Mouse (Mus musculus): ENCODE measurements at regions not wholly inside any gene's neighbourhood (a gene's known extent, or its start where the extent isn't known, plus 50 kb on each side); places are given as distances from the start of the nearest gene placed in this dataset.

DNA sequence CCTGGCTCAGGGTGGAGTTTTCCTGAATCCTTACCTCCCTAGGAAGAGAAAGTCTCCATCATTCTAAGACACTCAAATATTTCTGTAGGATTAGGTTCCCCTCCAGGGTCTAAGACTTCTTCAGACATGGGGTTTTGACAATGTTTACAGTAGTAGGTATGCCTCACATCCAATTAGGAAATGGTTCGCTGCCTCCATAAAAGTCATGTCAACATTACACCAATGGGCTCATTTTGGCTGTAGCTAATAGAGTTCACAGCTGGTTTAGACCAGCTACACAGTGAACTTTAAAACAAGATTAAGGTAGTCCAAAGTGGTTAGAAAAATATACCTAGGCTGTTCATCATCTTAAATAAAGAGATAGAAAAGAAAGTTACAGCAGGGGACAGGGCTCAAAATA lies 113.3 kb downstream of the Car2 start:
- no peak overlapping the region for H3K4me3 ChIP-seq (ENCODE audit: low read depth, low read length)
- no peaks in the 10 kb centered on the region for H3K27me3 ChIP-seq (ENCODE audit: control insufficient read depth, insufficient read depth, low read length)
- ATAC-seq (ENCODE audit: insufficient number of reproducible peaks, low FRiP score, low TSS enrichment, low read depth) (no peak), DNase-seq (ENCODE audit: low spot score) (no peak)
- H3K9me3 ChIP-seq (ENCODE audit: control insufficient read depth, low read length) = no peaks in the 10 kb centered on the region
- H3K4me2 ChIP-seq (ENCODE audit: low read depth, severe bottlenecking) = no peak overlapping the region
- H3K4me1 ChIP-seq (ENCODE audit: control insufficient read depth, insufficient read depth, low read length) = no peaks in the 10 kb centered on the region
- H3K9ac ChIP-seq (ENCODE audit: low read length) = no peak overlapping the region
- WGBS = 93% methylated on average over 1 of the region's 1 CpGs
- no peaks in the 10 kb centered on the region for H3K36me3 ChIP-seq (ENCODE audit: control insufficient read depth, insufficient read depth, low read length)
- H3K27ac ChIP-seq (replicated peaks; ENCODE audit: low read depth, low read length) = no peak overlapping the region

DNA sequence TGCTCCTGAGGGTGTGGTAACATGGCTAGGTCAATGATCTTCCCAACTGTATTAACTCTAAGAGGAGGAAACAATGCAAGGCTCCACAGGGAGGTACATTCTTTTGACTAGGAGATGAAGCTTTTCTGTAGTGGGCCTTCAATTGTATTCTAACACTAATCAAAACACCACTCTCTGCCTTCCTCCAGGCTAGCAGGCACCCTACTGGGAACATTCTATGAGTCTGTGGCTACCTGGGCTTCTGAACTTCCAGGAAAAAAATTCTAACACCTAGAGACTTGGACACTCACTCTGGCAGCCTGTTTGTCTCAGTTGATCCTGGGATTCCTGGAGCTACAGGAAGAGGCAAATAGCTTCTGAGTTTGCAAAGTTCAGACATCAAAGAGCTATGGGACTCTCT lies 113.8 kb downstream of the Car2 start:
- Histone ChIP-seq H3K9ac (ENCODE audit: low read length) (no peak overlapping the region), H3K36me3 (ENCODE audit: control insufficient read depth, insufficient read depth, low read length) (no peaks in the 10 kb centered on the region), H3K4me1 (ENCODE audit: control insufficient read depth, insufficient read depth, low read length) (no peaks in the 10 kb centered on the region), H3K4me2 (ENCODE audit: low read depth, severe bottlenecking) (no peak overlapping the region), H3K27ac (replicated peaks; ENCODE audit: low read depth, low read length) (no peak overlapping the region), H3K9me3 (ENCODE audit: control insufficient read depth, low read length) (no peaks in the 10 kb centered on the region), H3K4me3 (ENCODE audit: low read depth, low read length) (no peak overlapping the region), H3K27me3 (ENCODE audit: control insufficient read depth, insufficient read depth, low read length) (no peaks in the 10 kb centered on the region)
- DNase-seq (ENCODE audit: low spot score) (no peak), ATAC-seq (ENCODE audit: insufficient number of reproducible peaks, low FRiP score, low TSS enrichment, low read depth) (no peak)

DNA sequence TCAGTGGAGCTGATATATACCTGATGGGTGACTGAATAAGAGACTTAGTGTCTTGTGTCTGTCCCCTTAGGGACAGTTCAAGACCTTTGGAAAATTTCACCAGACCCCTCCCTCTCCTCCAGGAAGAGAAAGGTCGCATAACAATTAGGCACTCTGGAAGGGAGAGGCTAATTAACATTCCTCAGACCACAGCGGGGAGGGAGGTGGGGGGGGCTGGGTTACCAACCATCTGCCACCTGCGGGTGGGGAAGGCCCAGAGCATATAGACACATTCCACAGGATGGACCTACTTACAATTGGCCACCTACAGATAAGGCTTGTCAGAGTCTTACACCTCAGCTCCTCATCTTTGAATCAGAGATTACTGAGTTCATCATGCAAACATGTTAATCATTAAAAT lies 114.6 kb downstream of the Car2 start:
- no peak overlapping the region for H3K4me3 ChIP-seq (ENCODE audit: low read depth, low read length)

DNA sequence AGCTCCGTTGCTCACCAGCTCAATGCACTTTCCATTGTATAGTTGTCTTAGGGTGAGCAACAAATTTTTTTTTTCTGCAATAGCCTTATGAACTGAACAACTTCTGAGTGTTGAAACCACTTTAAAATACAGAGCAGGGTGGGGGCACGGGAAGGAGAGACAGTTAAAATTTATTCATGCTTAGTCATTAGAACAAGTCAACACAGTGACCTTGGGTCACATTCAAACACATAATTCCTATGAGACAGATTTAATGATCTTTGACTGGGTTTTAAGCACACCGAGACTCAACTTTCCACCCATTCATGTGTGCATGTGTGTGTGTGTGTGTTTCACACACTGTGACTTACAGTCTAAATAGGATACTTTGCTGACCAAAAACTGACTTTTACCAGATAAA lies 121.7 kb downstream of the Car2 start:
- H3K9me3 ChIP-seq (ENCODE audit: control insufficient read depth, low read length) = no peaks in the 10 kb centered on the region
- H3K4me2 ChIP-seq (ENCODE audit: low read depth, severe bottlenecking) = no peak overlapping the region
- 57% methylated on average over 3 of the region's 3 CpGs for WGBS
- H3K36me3 ChIP-seq (ENCODE audit: control insufficient read depth, insufficient read depth, low read length) = no peaks in the 10 kb centered on the region
- ATAC-seq (ENCODE audit: insufficient number of reproducible peaks, low FRiP score, low TSS enrichment, low read depth) (no peak), DNase-seq (ENCODE audit: low spot score) (no peak)
- H3K4me3 ChIP-seq (ENCODE audit: low read depth, low read length) = no peak overlapping the region
- H3K9ac ChIP-seq (ENCODE audit: low read length) = no peak overlapping the region
- no peaks in the 10 kb centered on the region for H3K27me3 ChIP-seq (ENCODE audit: control insufficient read depth, insufficient read depth, low read length)
- H3K27ac ChIP-seq (replicated peaks; ENCODE audit: low read depth, low read length) = no peak overlapping the region
- H3K4me1 ChIP-seq (ENCODE audit: control insufficient read depth, insufficient read depth, low read length) = no peaks in the 10 kb centered on the region

More for the DNA sequence above, 114.6 kb downstream of the Car2 start:
- Histone ChIP-seq H3K4me1 (ENCODE audit: control insufficient read depth, insufficient read depth, low read length) (no peaks in the 10 kb centered on the region), H3K27ac (replicated peaks; ENCODE audit: low read depth, low read length) (no peak overlapping the region), H3K4me2 (ENCODE audit: low read depth, severe bottlenecking) (no peak overlapping the region), H3K9me3 (ENCODE audit: control insufficient read depth, low read length) (no peaks in the 10 kb centered on the region), H3K27me3 (ENCODE audit: control insufficient read depth, insufficient read depth, low read length) (no peaks in the 10 kb centered on the region), H3K9ac (ENCODE audit: low read length) (no peak overlapping the region), H3K36me3 (ENCODE audit: control insufficient read depth, insufficient read depth, low read length) (no peaks in the 10 kb centered on the region)
- DNase-seq (ENCODE audit: low spot score) = no peak
- WGBS = 6% methylated on average over 3 of the region's 3 CpGs
- ATAC-seq (ENCODE audit: insufficient number of reproducible peaks, low FRiP score, low TSS enrichment, low read depth) = no peak

DNA sequence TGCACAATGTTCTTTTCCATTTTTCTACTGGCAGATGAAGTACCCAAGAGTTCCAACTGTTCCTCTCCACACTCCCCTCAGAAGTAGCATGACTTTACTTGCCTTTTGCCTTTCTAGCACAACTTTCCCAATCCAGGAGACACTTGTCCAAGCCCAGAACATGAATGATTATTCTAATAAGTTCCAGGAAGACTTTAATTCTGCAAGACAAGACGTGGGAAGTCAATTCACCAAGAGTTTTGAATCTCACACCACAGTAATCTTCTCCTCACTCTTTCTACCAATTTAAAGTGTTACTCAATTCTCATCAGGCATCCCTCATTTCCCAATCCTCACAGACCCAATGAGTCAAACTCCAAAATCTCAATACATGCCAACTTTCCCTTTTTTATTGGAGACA lies 122.4 kb downstream of the Car2 start:
- Histone ChIP-seq H3K4me3 (ENCODE audit: low read depth, low read length) (no peak overlapping the region), H3K27ac (replicated peaks; ENCODE audit: low read depth, low read length) (no peak overlapping the region), H3K9me3 (ENCODE audit: control insufficient read depth, low read length) (no peaks in the 10 kb centered on the region), H3K4me2 (ENCODE audit: low read depth, severe bottlenecking) (no peak overlapping the region), H3K36me3 (ENCODE audit: control insufficient read depth, insufficient read depth, low read length) (no peaks in the 10 kb centered on the region), H3K9ac (ENCODE audit: low read length) (no peak overlapping the region), H3K27me3 (ENCODE audit: control insufficient read depth, insufficient read depth, low read length) (no peaks in the 10 kb centered on the region), H3K4me1 (ENCODE audit: control insufficient read depth, insufficient read depth, low read length) (no peaks in the 10 kb centered on the region)
- DNase-seq (ENCODE audit: low spot score) (no peak), ATAC-seq (ENCODE audit: insufficient number of reproducible peaks, low FRiP score, low TSS enrichment, low read depth) (no peak)
- WGBS = 57% methylated on average over 1 of the region's 1 CpGs

DNA sequence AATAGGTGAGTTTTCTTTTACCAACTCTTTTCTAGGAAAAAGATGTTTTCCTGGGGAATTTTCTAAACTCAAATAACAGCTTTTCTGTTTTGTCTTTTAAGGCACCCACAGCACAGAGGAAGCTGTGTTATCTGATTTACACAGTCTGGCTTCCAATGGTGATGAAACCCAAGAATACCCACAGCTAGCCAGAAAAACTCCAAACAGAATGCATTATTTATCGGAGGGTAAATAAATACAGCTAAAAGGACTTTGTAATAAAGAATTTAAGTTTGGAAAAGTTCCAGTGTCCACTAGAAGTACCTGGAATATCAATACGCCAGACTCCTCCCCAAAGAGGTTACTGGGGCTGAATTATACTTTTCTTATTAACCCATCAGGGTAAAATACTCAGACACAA lies 123.7 kb downstream of the Car2 start:
- Histone ChIP-seq H3K27ac (replicated peaks; ENCODE audit: low read depth, low read length) (no peak overlapping the region), H3K4me1 (ENCODE audit: control insufficient read depth, insufficient read depth, low read length) (no peaks in the 10 kb centered on the region)
- WGBS = 88% methylated on average over 2 of the region's 2 CpGs

DNA sequence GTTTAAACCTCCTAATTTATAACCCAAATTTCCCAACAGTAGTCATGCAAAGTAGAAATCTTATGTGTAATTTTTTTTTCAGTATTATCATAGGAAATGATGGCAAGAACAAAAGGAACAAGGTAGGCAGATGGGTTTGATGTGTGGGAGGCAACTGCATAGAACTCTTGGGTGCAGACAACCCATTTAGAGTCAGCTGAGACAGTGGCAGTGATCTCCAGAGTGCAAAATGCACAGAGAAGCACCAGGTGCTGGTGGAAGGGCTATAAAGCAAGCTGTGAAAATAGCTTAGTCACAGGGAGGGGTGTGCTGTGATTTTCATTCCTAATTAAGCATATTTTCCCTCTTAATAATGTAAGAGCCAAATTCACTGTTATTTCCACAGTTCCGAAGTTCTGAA lies 130.5 kb downstream of the Car2 start:
- Histone ChIP-seq H3K27ac (replicated peaks; ENCODE audit: low read depth, low read length) (no peak overlapping the region), H3K9me3 (ENCODE audit: control insufficient read depth, low read length) (no peaks in the 10 kb centered on the region; the same call in 1 of the 2 replicates), H3K4me1 (ENCODE audit: control insufficient read depth, insufficient read depth, low read length) (no peaks in the 10 kb centered on the region), H3K4me2 (ENCODE audit: low read depth, severe bottlenecking) (no peak overlapping the region), H3K36me3 (ENCODE audit: control insufficient read depth, insufficient read depth, low read length) (no peaks in the 10 kb centered on the region), H3K27me3 (ENCODE audit: control insufficient read depth, insufficient read depth, low read length) (no peaks in the 10 kb centered on the region), H3K9ac (ENCODE audit: low read length) (no peak overlapping the region), H3K4me3 (ENCODE audit: low read depth, low read length) (no peak overlapping the region)
- ATAC-seq (ENCODE audit: insufficient number of reproducible peaks, low FRiP score, low TSS enrichment, low read depth) (no peak), DNase-seq (ENCODE audit: low spot score) (no peak)
- WGBS = 77% methylated on average over 1 of the region's 1 CpGs

More for the DNA sequence above, 123.7 kb downstream of the Car2 start:
- Histone ChIP-seq H3K9me3 (ENCODE audit: control insufficient read depth, low read length) (no peaks in the 10 kb centered on the region), H3K36me3 (ENCODE audit: control insufficient read depth, insufficient read depth, low read length) (no peaks in the 10 kb centered on the region), H3K4me2 (ENCODE audit: low read depth, severe bottlenecking) (no peak overlapping the region), H3K9ac (ENCODE audit: low read length) (no peak overlapping the region), H3K4me3 (ENCODE audit: low read depth, low read length) (no peak overlapping the region), H3K27me3 (ENCODE audit: control insufficient read depth, insufficient read depth, low read length) (no peaks in the 10 kb centered on the region)
- no peak for ATAC-seq (ENCODE audit: insufficient number of reproducible peaks, low FRiP score, low TSS enrichment, low read depth)
- DNase-seq (ENCODE audit: low spot score) = no peak

DNA sequence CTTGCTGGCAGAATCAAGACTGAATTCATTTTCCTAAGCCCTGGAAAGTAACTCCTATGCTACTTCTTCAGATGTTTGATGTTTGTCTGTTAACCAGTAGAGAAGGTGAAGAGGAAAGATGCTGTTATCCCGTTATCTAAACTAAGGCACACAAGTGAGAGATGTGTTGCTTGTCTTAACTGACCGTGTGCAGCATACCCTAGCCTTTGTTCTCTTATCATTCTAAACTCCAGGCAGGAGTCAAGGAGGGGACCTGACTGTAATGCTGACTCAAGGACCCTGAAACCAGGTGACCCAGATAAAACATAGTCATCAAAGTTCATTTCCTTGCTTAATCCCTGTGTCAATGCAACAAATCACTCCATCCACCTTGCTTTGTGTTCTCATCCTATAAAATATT lies 136.7 kb downstream of the Car2 start:
- ATAC-seq (ENCODE audit: insufficient number of reproducible peaks, low FRiP score, low TSS enrichment, low read depth) (no peak), DNase-seq (ENCODE audit: low spot score) (no peak)
- H3K9ac ChIP-seq (ENCODE audit: low read length) = no peak overlapping the region
- H3K4me1 ChIP-seq (ENCODE audit: control insufficient read depth, insufficient read depth, low read length) = no peaks in the 10 kb centered on the region
- no peaks in the 10 kb centered on the region for H3K27me3 ChIP-seq (ENCODE audit: control insufficient read depth, insufficient read depth, low read length)
- WGBS = 80% methylated on average over 2 of the region's 2 CpGs
- no peak overlapping the region for H3K4me3 ChIP-seq (ENCODE audit: low read depth, low read length)
- H3K36me3 ChIP-seq (ENCODE audit: control insufficient read depth, insufficient read depth, low read length) = no peaks in the 10 kb centered on the region
- no peaks in the 10 kb centered on the region; the same call in 1 of the 2 replicates for H3K9me3 ChIP-seq (ENCODE audit: control insufficient read depth, low read length)
- no peak overlapping the region for H3K4me2 ChIP-seq (ENCODE audit: low read depth, severe bottlenecking)
- no peak overlapping the region for H3K27ac ChIP-seq (replicated peaks; ENCODE audit: low read depth, low read length)

DNA sequence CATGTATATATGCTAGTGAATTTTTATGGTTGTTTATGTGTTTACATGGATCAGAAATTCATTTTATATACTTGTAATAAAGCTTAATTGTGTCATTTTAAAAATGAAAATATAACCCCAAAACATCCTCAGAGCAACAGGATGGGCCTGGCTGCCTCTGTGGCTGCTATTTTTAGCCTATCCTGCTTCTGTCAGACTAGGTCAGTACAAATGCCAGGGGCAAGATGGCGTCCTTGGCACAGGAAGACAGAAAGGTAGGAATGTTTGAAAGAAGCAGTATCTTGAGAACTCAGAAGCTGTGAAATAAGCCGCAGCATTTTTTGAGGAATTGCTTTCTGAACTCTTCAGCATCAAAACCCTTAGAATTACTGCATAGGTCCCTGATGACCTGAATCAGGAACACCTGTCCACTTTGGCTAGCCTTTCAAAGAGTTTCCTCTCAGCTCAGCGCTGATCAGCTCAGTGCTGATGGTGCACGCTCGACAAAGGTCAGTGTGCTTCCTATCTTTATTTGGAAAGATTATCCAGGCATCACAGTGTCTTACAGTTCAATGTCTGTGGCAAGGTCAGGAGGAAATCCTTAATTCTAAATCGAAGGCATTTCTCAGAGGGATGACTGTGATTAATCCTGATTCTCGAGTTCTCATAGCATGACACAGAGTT lies 154.9 kb downstream of the Car2 start:
- DNase-seq (ENCODE audit: low spot score) = no peak
- no peaks in the 10 kb centered on the region for H3K36me3 ChIP-seq (ENCODE audit: control insufficient read depth, insufficient read depth, low read length)
- WGBS = 89% methylated on average over 7 of the region's 7 CpGs
- no peak overlapping the region for H3K9ac ChIP-seq (ENCODE audit: low read length)
- ATAC-seq (ENCODE audit: insufficient number of reproducible peaks, low FRiP score, low TSS enrichment, low read depth) = no peak
- H3K27ac ChIP-seq (replicated peaks; ENCODE audit: low read depth, low read length) = no peak overlapping the region
- H3K27me3 ChIP-seq (ENCODE audit: control insufficient read depth, insufficient read depth, low read length) = no peaks in the 10 kb centered on the region
- no peak overlapping the region for H3K4me2 ChIP-seq (ENCODE audit: low read depth, severe bottlenecking)
- no peak overlapping the region for H3K4me3 ChIP-seq (ENCODE audit: low read depth, low read length)
- H3K4me1 ChIP-seq (ENCODE audit: control insufficient read depth, insufficient read depth, low read length) = no peaks in the 10 kb centered on the region
- no peaks in the 10 kb centered on the region for H3K9me3 ChIP-seq (ENCODE audit: control insufficient read depth, low read length)

All from limb, embryonic 11.5 days (tissue).